Mouse (Mus musculus): Measurements from ENCODE around the gene Cpt1b.

DNA sequence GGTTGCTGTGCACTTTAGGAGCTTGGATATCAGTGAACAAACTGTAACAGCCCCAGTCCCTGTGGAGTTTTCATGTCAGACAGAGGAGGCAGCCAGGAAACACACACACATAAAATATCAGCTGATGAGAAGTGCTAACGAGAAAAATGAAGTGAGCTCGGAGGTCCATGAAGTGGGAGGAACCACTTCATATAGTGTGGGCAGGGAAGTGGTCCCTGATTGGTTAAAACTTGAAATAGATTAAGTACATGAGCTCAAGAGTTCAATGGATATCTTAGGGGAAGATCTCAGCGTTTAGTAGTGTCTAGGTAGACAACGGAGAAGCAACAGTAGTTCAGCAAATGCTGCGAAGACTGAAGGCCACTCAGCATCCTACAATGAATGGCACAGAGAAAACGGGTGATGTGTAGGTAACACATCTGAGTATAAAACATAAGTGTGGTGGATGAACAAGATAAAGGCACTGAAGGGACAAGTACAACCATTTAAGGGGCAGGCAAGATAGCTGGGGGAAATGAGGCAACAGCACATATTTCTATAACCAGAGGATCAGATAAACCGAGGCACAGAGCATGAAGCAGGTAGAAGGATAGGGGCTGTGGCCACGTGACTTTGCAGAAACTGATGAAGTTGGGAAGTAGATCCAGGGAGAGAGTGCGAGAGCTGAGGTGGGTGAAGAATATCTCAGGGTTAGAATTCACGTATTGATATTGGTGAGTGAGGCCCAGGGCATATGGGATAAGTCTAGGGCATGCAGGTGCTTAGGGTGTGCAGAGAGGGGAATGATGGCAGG is 20.6 kb downstream of the Cpt1b start:
- no peak for TF ChIP-seq POLR2A (IDR thresholded peaks at IDR 0.05; ENCODE audit: borderline replicate concordance, extremely low read depth, low read depth, low read length)
- no peak for TF ChIP-seq CTCF (IDR thresholded peaks at IDR 0.05; ENCODE audit: insufficient read depth, low read length)
